Mouse (Mus musculus) urinary bladder, postnatal 25 days (tissue): ENCODE results near the gene Lrfn3.

Experiments used
- DNase-seq: peaks from one replicate; pipeline ENCODE4 v3.0.0; 2022; ENCODE audit warnings: low spot score

The Lrfn3 gene

DNA sequence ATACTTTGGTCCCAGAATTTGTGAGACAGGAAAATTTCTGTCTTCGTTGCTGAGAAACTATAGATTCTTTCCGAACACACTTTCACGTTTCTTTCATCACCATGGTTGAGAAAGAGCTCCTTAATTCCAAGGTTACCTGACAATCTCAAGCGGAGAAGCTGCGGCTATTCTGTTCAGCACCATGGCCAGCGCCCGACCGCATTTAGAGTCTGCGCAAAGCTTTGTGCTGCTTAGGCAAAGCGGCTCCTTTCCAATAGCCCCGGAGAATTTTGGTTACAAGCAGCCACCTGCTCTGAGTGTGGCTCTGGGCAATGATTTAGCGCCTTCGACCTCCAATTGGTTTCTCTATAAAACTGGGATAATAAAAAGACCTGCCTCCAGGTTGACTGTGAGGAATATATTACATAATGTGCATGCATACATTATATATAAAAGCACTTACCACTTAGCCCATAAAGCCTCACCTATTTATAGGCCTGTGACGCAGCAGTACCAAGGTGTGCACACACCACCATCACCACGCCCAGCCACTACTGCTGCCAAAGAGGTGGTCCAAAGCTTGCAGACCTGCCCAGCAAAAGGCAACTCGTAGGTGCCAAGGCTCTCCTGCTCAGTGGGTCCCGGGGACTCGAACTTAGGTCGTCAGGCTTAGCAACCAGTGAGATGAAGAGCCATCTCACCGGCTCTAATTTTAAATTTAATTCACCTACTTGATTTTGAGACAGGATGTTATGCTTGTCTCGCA lies 15.8 kb downstream of the Lrfn3 start:
- DNase-seq: peak; percentile 71

DNA sequence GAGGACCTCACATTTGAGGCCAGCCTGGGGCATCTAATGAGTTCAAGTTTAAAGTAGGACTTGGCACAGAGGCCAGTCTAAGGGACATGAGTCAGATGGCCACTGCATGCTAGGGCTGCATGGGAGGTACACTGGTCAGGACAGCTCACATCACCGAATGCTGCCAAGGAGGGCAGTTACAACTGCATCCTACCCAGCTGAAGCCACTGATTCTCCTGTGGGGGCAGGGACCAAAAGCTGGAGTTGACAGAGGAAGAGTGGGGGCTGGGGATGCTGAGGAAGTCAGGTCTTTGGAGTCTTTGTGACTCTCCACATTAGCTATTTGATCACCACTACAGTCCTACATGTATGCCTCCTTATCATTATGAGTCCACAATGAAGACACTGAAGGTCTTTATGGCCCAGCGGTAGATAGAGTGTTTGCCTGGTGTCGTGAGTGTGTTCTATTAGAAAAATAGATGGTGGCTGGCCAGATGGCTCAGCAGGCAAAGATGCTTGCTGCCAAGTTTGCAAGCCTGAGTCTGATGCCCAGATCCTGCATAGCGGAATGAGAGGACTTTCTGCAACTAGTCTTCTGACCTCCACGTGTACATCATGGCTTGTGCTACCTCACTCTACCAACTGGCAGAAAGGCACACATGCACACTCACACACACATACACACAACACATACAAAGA lies 23.0 kb downstream of the Lrfn3 start:
- DNase-seq: no peak

DNA sequence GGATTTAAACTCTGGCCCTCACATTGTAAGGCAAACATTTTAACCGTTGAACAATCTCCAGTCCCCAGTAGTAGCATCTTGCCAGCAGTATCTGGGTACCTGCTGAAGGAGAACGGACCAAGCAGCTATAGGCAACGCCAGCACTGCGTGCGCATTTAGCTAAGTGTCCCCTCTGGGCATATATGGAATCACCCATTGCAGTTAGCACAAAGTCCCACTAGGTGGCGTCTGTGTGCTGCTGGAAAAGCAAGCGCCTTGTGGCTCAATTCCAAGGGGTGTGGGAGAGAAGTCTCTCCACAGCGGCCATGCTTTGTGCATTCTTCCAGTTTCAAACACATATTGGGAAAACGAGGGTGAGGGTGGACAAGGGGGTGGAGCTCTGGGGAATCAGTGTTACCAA lies 26.2 kb downstream of the Lrfn3 start:
- peak; percentile 82 for DNase-seq

DNA sequence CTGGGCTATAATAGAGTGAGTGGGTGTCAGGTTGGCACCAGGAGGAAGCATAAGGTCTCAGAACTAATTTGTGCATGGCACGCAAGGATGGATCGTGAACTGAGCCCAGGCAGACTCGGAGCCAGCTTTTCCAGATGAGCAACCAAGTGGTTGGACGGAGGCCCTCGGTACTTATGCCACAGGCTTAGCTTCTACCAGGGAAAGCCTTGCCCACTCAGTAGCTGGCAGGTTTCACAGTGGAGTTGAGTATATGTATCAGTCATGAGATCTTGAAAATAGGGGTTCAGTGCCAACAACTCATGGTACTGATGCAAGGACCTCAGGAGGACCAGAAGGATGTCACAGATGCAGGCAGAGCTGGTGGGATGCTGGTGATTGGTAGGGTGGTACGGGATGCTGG lies 26.9 kb downstream of the Lrfn3 start:
- no peak for DNase-seq

DNA sequence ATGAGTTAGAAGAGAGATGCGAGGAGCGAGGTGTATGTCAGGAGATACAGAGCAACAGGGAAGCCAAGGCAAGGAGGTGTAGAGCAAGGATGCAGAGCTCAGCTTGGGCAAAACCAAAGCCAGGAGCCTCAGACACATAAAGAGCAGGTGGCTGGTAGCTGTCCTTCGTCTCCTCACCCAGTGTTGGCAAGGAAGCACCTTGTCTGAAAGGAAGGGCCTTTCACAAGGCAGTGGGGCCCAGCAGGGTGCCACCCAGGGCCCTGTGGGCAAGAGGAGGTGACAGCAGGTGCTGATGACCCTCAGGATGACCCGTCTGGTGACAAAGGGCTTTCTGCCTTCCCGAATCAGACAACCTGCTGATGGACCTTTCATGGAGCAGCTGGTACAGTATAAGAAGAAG lies 28.0 kb downstream of the Lrfn3 start:
- no peak for DNase-seq

DNA sequence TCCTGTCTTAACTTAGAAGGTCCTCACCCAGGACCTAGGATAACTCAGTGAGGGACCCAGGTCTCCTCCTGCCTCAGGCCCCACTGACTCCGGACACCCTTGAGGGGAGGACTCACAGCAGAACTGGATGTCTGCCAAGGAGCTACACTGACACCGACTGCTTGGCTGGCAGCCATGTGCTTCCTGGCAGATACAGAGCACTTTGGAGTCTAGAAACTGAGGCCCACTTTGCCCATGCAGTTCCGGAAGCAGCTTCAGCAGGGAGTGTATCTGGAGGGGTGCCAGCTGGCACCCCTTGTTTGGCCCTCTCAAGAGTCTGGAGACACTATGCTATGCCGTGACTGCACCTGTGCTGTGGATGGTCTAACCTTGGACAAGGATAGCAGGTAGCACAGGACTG lies 29.1 kb downstream of the Lrfn3 start:
- DNase-seq: no peak

DNA sequence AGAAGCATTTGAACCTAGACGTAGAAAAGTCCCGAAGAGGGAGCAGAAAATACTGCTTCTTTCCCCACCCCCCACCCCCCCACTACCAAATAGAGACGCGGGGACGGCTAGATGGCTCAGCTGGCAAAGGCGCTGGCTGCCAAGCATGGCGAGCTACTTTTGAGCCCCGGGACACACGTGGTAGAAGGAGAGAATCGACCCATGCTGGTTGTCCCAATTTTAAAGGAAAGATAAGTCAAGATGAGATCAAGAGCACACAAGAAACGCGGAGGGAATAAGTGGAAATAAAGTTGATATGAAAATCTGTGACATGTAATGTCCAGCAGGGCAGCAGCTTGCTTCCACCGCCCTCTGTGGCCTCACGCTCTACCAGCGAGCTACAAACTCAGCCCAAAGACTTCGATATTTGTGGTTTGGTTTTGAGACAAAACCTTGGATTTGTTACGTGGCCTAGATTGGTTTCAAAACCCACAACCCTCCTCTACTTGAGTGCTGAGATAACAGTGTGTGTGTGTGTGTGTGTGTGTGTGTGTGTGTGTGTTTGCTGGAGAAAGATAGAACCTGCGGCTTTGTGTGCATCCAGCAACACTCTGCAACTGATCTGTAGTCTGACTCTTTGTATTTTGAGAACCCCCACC lies 29.8 kb downstream of the Lrfn3 start:
- no peak for DNase-seq

DNA sequence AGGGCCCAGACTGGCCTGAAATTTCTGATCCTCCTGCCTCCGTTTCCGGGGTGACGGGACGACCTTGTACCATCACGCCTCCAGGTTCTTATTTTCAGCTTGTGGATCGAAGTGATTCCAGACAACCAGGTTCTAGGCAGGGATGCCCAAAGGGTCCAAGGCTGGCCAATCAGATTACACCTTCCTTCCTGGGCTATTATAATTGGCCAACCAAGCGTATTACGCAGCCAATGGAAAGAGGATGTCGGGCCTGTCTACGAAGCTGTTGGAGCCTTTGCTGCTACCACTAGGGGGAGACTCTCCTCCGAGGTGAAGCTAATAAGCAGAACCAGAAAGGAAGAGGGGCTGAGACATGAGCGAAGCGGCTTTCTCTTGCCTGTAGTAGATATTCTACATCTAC lies 30.7 kb downstream of the Lrfn3 start:
- peak; percentile 47 for DNase-seq

- no peak for DNase-seq
Measured at GRCm38 (mm10) chr7:30328379-30328778, 34.2 kb downstream of the Lrfn3 start.

DNA sequence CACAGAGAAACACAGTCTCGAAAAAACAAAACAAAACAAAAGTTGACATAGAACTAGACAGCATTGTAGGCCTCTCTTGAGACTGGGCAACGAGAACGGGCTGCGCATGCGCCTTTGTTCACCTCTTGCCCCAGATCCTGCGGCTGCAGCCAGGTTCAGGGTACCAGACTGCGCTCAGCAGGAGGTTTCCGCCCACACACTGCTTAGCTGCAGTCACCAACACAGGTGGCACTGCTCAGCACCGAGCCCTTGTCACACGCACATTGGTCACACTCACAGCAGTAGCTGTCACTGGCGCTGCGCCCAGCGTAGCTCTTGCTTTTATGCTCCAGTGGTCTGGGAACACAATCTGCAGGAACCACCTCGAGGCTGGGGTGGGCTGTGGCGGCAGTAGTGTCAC lies 35.4 kb downstream of the Lrfn3 start:
- no peak for DNase-seq

DNA sequence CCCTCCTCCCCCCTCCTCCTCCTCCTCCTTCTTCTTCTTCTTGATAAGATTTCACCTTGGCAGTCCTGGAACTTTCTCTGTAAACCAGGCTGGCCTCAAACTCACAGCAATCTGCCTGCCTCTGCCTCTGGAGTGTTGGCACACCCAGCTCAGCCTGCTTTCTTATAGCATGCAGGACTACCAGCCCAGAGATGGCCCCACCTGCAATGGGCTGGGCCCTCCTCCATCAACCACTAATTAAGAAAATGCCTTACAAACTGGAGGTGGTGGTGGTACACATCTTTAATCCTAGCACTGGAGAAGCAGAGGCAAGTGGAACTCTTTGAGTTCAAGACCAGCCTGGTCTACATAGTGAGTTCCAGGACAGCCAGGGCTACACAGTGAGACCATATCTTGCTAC lies 36.1 kb downstream of the Lrfn3 start:
- no peak for DNase-seq

- DNase-seq: no peak
Measured at GRCm38 (mm10) chr7:30325364-30325763, 37.2 kb downstream of the Lrfn3 start.

- DNase-seq: no peak
Measured at GRCm38 (mm10) chr7:30324300-30324944, 38.1 kb downstream of the Lrfn3 start.

- DNase-seq: no peak
Measured at GRCm38 (mm10) chr7:30323795-30324194, 38.8 kb downstream of the Lrfn3 start, which contains the start of gene Sdhaf1. Sdhaf1 (minus strand) TSS chr7:30323895.

GRCm38 (mm10) chr7:30322865-30323264 lies 39.7 kb downstream of the Lrfn3 start:
- DNase-seq: no peak

DNA sequence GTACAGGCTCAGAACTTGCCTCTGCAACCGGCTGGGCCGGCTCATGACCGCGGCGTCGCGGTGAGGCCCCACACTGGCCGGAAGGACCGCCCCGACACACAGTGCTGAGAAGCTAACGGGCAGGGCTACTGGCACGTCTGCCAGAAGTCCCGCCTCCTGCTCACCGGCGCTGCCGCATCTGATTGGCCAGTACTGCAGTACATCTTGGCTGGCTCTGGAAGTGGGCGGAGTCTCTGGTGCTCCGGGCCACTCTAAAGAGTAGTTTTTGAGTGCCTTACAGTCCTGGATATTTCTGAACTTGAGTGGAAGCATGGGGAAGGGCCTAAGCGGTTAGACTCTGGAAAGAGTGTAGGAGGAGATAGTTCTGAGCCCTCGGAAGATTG lies 40.3 kb downstream of the Lrfn3 start:
- DNase-seq: peak; percentile 94

GRCm38 (mm10) chr7:30321539-30322284 lies 40.9 kb downstream of the Lrfn3 start, which contains the start of gene E130208F15Rik:
E130208F15Rik (plus strand) TSS chr7:30321740.
- peak; percentile 49 for DNase-seq

DNA sequence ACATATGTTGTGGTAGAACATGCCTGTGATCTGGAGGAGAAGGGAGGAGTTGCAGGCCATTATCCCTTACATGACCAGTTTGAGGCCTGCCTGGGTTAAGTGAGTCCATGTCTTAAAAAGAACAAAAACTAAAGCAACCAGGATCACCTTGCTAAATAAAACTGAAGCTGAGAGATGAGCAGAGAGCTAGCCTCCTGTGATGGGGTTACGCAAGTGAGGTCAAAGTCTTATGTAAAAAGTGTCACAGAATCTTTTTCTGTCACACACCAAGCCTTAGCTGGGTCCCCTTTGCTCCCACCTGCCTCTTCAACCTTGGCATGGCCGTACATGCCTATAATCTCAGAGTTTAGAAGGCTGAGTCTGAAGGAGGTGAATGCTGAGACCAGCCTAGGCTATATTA lies 41.6 kb downstream of the Lrfn3 start:
- DNase-seq: no peak

DNA sequence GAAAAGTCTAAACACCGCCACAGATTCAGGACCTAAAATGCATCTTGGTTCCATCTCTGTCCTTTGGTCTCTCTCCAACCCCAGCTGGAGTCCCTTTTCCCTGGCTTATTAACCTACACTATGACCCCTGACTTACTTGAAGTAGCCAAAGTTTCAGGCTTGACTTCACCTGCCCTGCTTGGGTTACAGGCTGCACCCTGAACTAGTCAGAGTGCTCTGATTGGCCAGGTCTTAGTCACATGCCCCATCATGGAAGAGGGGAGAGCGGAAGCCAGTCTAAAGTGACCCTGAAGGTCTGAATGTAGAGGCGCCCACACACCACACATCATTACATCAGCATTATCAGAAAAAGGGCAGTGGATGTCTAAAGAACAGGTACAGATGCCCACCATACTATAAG lies 44.4 kb downstream of the Lrfn3 start:
- DNase-seq: no peak

DNA sequence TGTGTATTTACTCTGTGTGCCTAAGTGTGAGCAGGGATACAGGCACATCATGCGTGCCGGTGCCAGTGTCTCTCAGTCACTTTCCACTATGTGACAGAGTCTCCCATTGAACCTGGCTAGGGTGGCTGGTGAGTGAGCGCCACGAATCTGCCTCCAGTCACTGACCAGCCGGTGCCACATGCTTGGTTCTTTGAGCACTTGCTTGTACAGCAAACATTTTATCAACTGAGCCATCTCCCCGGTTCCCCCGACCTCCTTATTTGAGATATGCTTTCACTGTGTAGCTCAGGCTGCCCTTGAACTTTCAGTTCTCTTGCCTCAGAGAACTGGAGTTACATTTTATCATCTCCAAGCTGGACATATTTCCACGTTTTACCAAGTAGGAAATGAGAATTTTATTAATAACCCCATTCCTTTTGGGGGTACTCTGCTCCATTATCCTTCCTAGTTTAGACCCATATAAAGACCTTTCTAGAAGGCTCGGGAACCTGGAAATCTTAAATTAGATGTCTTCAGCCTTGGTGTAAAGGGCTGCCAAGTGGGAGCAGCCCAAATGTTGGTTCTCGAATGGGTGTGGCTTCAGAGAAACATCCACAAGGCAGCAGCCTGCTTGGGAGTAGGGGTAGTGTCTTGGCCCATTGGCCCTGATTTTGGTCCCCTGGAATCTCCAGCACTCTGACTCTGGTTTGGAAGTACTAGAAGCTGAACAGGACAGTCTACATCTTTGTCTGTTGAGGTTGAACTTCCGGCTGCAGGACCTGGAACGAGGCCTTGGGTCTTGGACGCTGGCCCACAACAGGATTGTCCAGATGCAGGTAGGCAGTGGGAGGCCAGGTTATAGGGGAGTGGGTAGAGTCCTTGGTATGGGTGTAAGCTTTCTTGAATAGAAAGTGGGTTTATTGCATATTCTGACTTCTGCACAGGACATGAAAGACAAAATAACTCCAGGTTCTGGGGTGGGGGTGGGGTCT lies 46.7 kb downstream of the Lrfn3 start:
- DNase-seq: no peak

DNA sequence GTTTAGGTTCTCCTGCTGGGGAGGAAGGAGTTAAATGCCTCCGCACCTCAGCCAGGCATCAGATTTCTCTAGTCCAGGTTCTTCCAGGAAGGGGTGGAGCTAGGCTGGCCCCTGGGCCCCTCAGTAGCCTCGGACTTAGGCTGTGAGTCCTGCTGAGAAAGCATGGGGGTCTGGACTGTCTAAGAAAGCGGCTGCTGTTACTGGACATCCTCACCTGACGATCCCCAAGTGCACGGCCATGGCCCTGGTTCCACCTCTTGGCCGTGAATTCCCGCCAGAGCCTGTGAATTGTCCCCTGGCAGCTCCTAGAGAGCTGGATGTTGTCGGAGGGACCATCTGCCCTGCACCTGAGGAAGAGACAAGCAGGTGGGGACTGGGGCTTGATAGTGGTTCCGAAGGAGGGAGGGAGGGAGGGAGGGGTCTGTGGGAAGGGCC lies 47.8 kb downstream of the Lrfn3 start, which contains the start of gene Syne4:
Gene Syne4, plus strand, starts transcription at position 87 of the 435 bp plus-strand sequence.
- no peak for DNase-seq
